Mouse (Mus musculus): ENCODE data around the gene Car10. TPM values are rescaled to one million over a fixed set of nuclear protein-coding genes. Genes with fewer than 3 reads are reported as not detected.

Gene Car10
- polyA plus RNA-seq, 1 experiment from 2014 or later, result 0.05 TPM

GRCm38 (mm10) chr11:93444741-93445140, 346.9 kb downstream of the Car10 start:
- H3K4me3 ChIP-seq (ENCODE audit: low read depth, low read length), result no peak overlapping the region
- DNase-seq (ENCODE audit: low spot score) (no peak), ATAC-seq (ENCODE audit: low FRiP score, low TSS enrichment) (no peak)
- TF ChIP-seq EP300 (optimal IDR thresholded peaks at IDR 0.05) (no peak), CTCF (IDR thresholded peaks at IDR 0.05; ENCODE audit: low read depth) (no peak)
- H3K27ac ChIP-seq (replicated peaks), result no peak overlapping the region
- H3K9ac ChIP-seq (ENCODE audit: low read length), result no peak overlapping the region
- H3K36me3 ChIP-seq (ENCODE audit: control insufficient read depth, insufficient read depth, low read length), result no peaks in the 10 kb centered on the region
- H3K27me3 ChIP-seq (ENCODE audit: control insufficient read depth, insufficient read depth, low read length), result no peaks in the 10 kb centered on the region
- no peaks in the 10 kb centered on the region for H3K9me3 ChIP-seq (ENCODE audit: control insufficient read depth, low read length)
- H3K4me1 ChIP-seq (replicated peaks; ENCODE audit: control insufficient read depth, insufficient read depth), result no peaks in the 10 kb centered on the region
- H3K4me2 ChIP-seq (replicated peaks; ENCODE audit: low read depth), result no peak overlapping the region
- 81% methylated on average over 8 of the region's 8 CpGs for WGBS

DNA sequence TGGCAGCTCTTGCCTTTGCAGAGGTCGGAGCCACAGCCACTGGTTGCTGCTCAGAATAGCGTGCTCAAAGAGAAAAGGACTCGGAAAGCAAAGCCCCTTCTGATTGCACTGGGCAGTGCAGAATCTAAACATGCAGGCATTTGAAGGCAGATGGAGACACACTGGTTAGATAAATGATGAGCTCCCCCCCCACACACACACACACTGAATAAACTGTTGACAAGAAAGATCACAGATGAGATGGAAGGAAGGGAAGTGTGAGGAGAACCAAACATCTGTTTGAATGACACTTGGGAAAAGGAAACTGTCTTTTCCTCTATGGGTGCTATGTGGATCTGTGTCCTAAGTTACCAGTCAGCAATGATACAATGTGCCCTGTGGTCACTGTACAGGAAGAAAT, 349.7 kb downstream of the Car10 start:
- Histone ChIP-seq H3K9ac (ENCODE audit: low read length) (no peak overlapping the region), H3K27me3 (ENCODE audit: control insufficient read depth, insufficient read depth, low read length) (no peaks in the 10 kb centered on the region), H3K4me2 (replicated peaks; ENCODE audit: low read depth) (no peak overlapping the region), H3K27ac (replicated peaks) (no peak overlapping the region), H3K4me3 (ENCODE audit: low read depth, low read length) (no peak overlapping the region), H3K36me3 (ENCODE audit: control insufficient read depth, insufficient read depth, low read length) (no peaks in the 10 kb centered on the region), H3K4me1 (replicated peaks; ENCODE audit: control insufficient read depth, insufficient read depth) (no peaks in the 10 kb centered on the region), H3K9me3 (ENCODE audit: control insufficient read depth, low read length) (no peaks in the 10 kb centered on the region)
- TF ChIP-seq CTCF (IDR thresholded peaks at IDR 0.05; ENCODE audit: low read depth), result no peak
- TF ChIP-seq EP300 (optimal IDR thresholded peaks at IDR 0.05), result no peak
- 37% methylated on average over 3 of the region's 3 CpGs for WGBS
- DNase-seq (ENCODE audit: low spot score) (no peak), ATAC-seq (ENCODE audit: low FRiP score, low TSS enrichment) (no peak)

- no peaks in the 10 kb centered on the region for H3K4me1 ChIP-seq (replicated peaks; ENCODE audit: control insufficient read depth, insufficient read depth)
- no peak for DNase-seq (ENCODE audit: low spot score)
- H3K27me3 ChIP-seq (ENCODE audit: control insufficient read depth, insufficient read depth, low read length), result no peaks in the 10 kb centered on the region
- no peak overlapping the region for H3K4me3 ChIP-seq (ENCODE audit: low read depth, low read length)
- H3K36me3 ChIP-seq (ENCODE audit: control insufficient read depth, insufficient read depth, low read length), result no peaks in the 10 kb centered on the region
- TF ChIP-seq EP300 (optimal IDR thresholded peaks at IDR 0.05), result no peak
- ATAC-seq (ENCODE audit: low FRiP score, low TSS enrichment), result no peak
- H3K9ac ChIP-seq (ENCODE audit: low read length), result no peak overlapping the region
- no peak overlapping the region for H3K27ac ChIP-seq (replicated peaks)
- WGBS, result 66% methylated on average over 12 of the region's 12 CpGs
- no peaks in the 10 kb centered on the region for H3K9me3 ChIP-seq (ENCODE audit: control insufficient read depth, low read length)
- H3K4me2 ChIP-seq (replicated peaks; ENCODE audit: low read depth), result no peak overlapping the region
These were observed 350.7 kb downstream of the Car10 start for GRCm38 (mm10) chr11:93448290-93449256.

GRCm38 (mm10) chr11:93450535-93450934, 352.7 kb downstream of the Car10 start:
- Histone ChIP-seq H3K4me1 (replicated peaks; ENCODE audit: control insufficient read depth, insufficient read depth) (no peaks in the 10 kb centered on the region), H3K27me3 (ENCODE audit: control insufficient read depth, insufficient read depth, low read length) (no peaks in the 10 kb centered on the region), H3K27ac (replicated peaks) (no peak overlapping the region), H3K4me2 (replicated peaks; ENCODE audit: low read depth) (no peak overlapping the region), H3K36me3 (ENCODE audit: control insufficient read depth, insufficient read depth, low read length) (no peaks in the 10 kb centered on the region), H3K4me3 (ENCODE audit: low read depth, low read length) (no peak overlapping the region), H3K9me3 (ENCODE audit: control insufficient read depth, low read length) (no peaks in the 10 kb centered on the region), H3K9ac (ENCODE audit: low read length) (no peak overlapping the region)
- WGBS, result 37% methylated on average over 7 of the region's 7 CpGs
- ATAC-seq (ENCODE audit: low FRiP score, low TSS enrichment) (no peak), DNase-seq (ENCODE audit: low spot score) (no peak)
- TF ChIP-seq CTCF (IDR thresholded peaks at IDR 0.05; ENCODE audit: low read depth) (no peak), EP300 (optimal IDR thresholded peaks at IDR 0.05) (no peak)

DNA sequence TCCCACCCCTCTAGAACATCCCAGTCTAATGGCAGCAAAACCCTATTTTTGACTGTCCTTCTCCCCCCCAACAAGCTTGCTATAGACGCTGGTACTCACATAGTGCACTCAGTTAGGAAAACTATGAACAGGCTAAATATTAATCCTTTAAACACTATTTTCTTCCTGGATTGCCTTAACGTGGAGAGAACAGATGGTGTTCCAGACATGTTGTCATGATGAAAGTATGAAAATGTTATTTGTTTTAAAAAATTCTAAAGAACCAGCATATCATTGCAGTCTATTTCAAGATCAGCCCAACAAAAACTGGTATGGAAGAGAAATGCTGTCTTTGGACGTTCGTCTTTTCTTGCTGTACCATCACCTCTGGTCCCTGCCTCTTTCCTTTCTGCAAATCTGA, 368.4 kb downstream of the Car10 start:
- Histone ChIP-seq H3K27ac (replicated peaks) (no peak overlapping the region), H3K4me3 (ENCODE audit: low read depth, low read length) (no peak overlapping the region), H3K27me3 (ENCODE audit: control insufficient read depth, insufficient read depth, low read length) (no peaks in the 10 kb centered on the region), H3K9ac (ENCODE audit: low read length) (no peak overlapping the region), H3K36me3 (ENCODE audit: control insufficient read depth, insufficient read depth, low read length) (no peaks in the 10 kb centered on the region), H3K4me2 (replicated peaks; ENCODE audit: low read depth) (no peak overlapping the region), H3K4me1 (replicated peaks; ENCODE audit: control insufficient read depth, insufficient read depth) (no peaks in the 10 kb centered on the region), H3K9me3 (ENCODE audit: control insufficient read depth, low read length) (no peaks in the 10 kb centered on the region)
- DNase-seq (ENCODE audit: low spot score) (no peak), ATAC-seq (ENCODE audit: low FRiP score, low TSS enrichment) (no peak)
- no peak for TF ChIP-seq CTCF (IDR thresholded peaks at IDR 0.05; ENCODE audit: low read depth)
- no peak for TF ChIP-seq EP300 (optimal IDR thresholded peaks at IDR 0.05)
- 61% methylated on average over 4 of the region's 4 CpGs for WGBS

DNA sequence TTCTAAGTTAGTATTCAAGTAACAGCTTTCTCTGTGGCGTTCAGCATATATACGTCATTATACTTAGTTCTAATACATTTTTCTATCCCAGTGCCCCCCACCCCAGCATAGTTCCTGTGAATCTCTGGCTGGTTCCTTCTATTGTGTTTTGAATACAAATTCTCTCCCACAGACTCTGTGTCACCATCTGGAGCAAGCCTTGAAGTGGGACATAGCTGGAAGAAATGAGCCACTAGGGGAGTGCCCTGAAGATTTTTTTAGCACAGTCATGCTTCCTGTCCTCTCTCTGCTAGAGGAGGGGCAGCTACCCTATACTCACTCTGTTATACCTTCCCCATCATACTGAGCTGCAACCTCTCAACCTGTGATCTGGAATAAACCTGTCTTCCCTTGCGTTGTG, 369.9 kb downstream of the Car10 start:
- Histone ChIP-seq H3K4me3 (ENCODE audit: low read depth, low read length) (no peak overlapping the region), H3K9me3 (ENCODE audit: control insufficient read depth, low read length) (no peaks in the 10 kb centered on the region), H3K36me3 (ENCODE audit: control insufficient read depth, insufficient read depth, low read length) (no peaks in the 10 kb centered on the region), H3K27me3 (ENCODE audit: control insufficient read depth, insufficient read depth, low read length) (no peaks in the 10 kb centered on the region), H3K4me2 (replicated peaks; ENCODE audit: low read depth) (no peak overlapping the region), H3K27ac (replicated peaks) (no peak overlapping the region), H3K4me1 (replicated peaks; ENCODE audit: control insufficient read depth, insufficient read depth) (no peaks in the 10 kb centered on the region), H3K9ac (ENCODE audit: low read length) (no peak overlapping the region)
- DNase-seq (ENCODE audit: low spot score) (no peak), ATAC-seq (ENCODE audit: low FRiP score, low TSS enrichment) (no peak)
- 81% methylated on average over 3 of the region's 3 CpGs for WGBS
- no peak for TF ChIP-seq EP300 (optimal IDR thresholded peaks at IDR 0.05)
- no peak for TF ChIP-seq CTCF (IDR thresholded peaks at IDR 0.05; ENCODE audit: low read depth)
